Mouse (Mus musculus) layer of hippocampus, postnatal 25 days (tissue): Measurements from ENCODE around the gene Sgip1. TPM values are rescaled to one million over a fixed set of nuclear protein-coding genes. Genes with fewer than 3 reads are reported as not detected.

ENCODE experiments used
- DNase-seq, 2 experiments: peaks; one replicate each; pipeline ENCODE4 v3.0.0; 2022; ENCODE audit warnings: mixed read lengths in 2 of 2, low spot score in 1 of 2; ENCODE audit errors: extremely low spot score in 1 of 2
- total RNA-seq, 2 experiments: library from RNA; stranded (reverse); gene quantifications; 2 replicates each; pipeline ENCODE4 v1.2.3; 2021

The Sgip1 gene
- 100 to 1,000 TPM; 267 to 300 TPM for total RNA-seq

GRCm38 (mm10) chr4:102741287-102741686 lies at the start of gene Sgip1:
TSS of gene Sgip1 (plus strand) at chr4:102741297.
- no peak for DNase-seq

- no peak for DNase-seq
These were observed 49.7 kb upstream of the Sgip1 start for GRCm38 (mm10) chr4:102691402-102691801.

- DNase-seq, result no peak
These were observed 43.1 kb upstream of the Sgip1 start for GRCm38 (mm10) chr4:102697966-102698365.

- no peak for DNase-seq
These were observed 29.4 kb upstream of the Sgip1 start for GRCm38 (mm10) chr4:102711731-102712130.

GRCm38 (mm10) chr4:102715532-102715931 lies 25.6 kb upstream of the Sgip1 start:
- DNase-seq, result no peak

GRCm38 (mm10) chr4:102717123-102717828 lies 23.8 kb upstream of the Sgip1 start:
- no peak for DNase-seq

- no peak for DNase-seq
These were observed 21.6 kb upstream of the Sgip1 start for GRCm38 (mm10) chr4:102719535-102719934.

- no peak for DNase-seq
These were observed 21.1 kb upstream of the Sgip1 start for GRCm38 (mm10) chr4:102719951-102720350.

GRCm38 (mm10) chr4:102724442-102724841 lies 16.7 kb upstream of the Sgip1 start:
- no peak for DNase-seq

- DNase-seq, result no peak
These were observed 10.1 kb upstream of the Sgip1 start for GRCm38 (mm10) chr4:102730976-102731375.

- no peak for DNase-seq
These were observed 7.0 kb upstream of the Sgip1 start for GRCm38 (mm10) chr4:102734022-102734657.

GRCm38 (mm10) chr4:102753334-102754090 lies 12.4 kb downstream of the Sgip1 start:
- no peak for DNase-seq

- peak; percentile 53 to 71 for DNase-seq
These were observed 18.2 kb downstream of the Sgip1 start for GRCm38 (mm10) chr4:102759095-102759890.

- DNase-seq, result peak; percentile 75 to 84
These were observed 19.1 kb downstream of the Sgip1 start for GRCm38 (mm10) chr4:102760042-102760821.

- DNase-seq, result no peak
These were observed 21.0 kb downstream of the Sgip1 start for GRCm38 (mm10) chr4:102762075-102762474.

GRCm38 (mm10) chr4:102769070-102769469 lies 28.0 kb downstream of the Sgip1 start:
- DNase-seq, result no peak

- DNase-seq, result no peak
These were observed 28.8 kb downstream of the Sgip1 start for GRCm38 (mm10) chr4:102769936-102770335.

GRCm38 (mm10) chr4:102771598-102772357 lies 30.7 kb downstream of the Sgip1 start:
- no peak for DNase-seq

- no peak for DNase-seq
These were observed 32.1 kb downstream of the Sgip1 start for GRCm38 (mm10) chr4:102773225-102773624.
